Mouse (Mus musculus) neural tube, embryonic 11.5 days (tissue): ENCODE data around the gene Sgms2. TPM values are rescaled to one million over a fixed set of nuclear protein-coding genes. Genes with fewer than 3 reads are reported as not detected.

ENCODE experiments used
- ATAC-seq: fragments of 200-750 bp; cut with Nextera tagmentation; 2 replicates; pipeline ENCODE4 v1.8.0; 2017; ENCODE audit warnings: moderate number of reproducible peaks, mild to moderate bottlenecking, moderate TSS enrichment, moderate library complexity; ENCODE audit not compliant: insufficient read depth, low FRiP score, low TSS enrichment
- DNase-seq: peaks from one replicate; pipeline ENCODE4 v3.0.0-alpha.2; 2015; ENCODE audit warnings: low spot score
- H3K27ac ChIP-seq: fragments of 300-500 bp; sonication (generic); 2 replicates; pipeline ENCODE4 v1.5.1; 2014; ENCODE audit warnings: low read depth, mild to moderate bottlenecking, low read length
- H3K27me3 ChIP-seq: fragments of 300-500 bp; sonication (generic); 2 replicates; pipeline ENCODE4 v1.6.1; 2014; ENCODE audit warnings: mild to moderate bottlenecking, low read length, mixed read lengths; ENCODE audit not compliant: control insufficient read depth, insufficient read depth
- H3K36me3 ChIP-seq: fragments of 300-500 bp; sonication (generic); 2 replicates; pipeline ENCODE4 v1.6.1; 2014; ENCODE audit warnings: mild to moderate bottlenecking, low read length, moderate library complexity, mixed read lengths; ENCODE audit not compliant: control insufficient read depth, insufficient read depth
- H3K4me1 ChIP-seq: fragments of 300-500 bp; sonication (generic); 2 replicates; pipeline ENCODE4 v1.6.1; 2014; ENCODE audit warnings: low read length, mixed read lengths; ENCODE audit not compliant: control insufficient read depth, insufficient read depth
- H3K4me2 ChIP-seq: fragments of 300-500 bp; sonication (generic); 2 replicates; pipeline ENCODE4 v1.6.1; 2014; ENCODE audit warnings: low read depth, mild to moderate bottlenecking, moderate library complexity
- H3K4me3 ChIP-seq: fragments of 300-500 bp; sonication (generic); 2 replicates; pipeline ENCODE4 v1.5.1; 2014; ENCODE audit warnings: low read depth, low read length
- H3K9ac ChIP-seq: fragments of 300-500 bp; sonication (generic); 2 replicates; pipeline ENCODE4 v1.6.1; 2014; ENCODE audit warnings: mild to moderate bottlenecking, low read length
- H3K9me3 ChIP-seq: fragments of 300-500 bp; sonication (generic); 2 replicates; pipeline ENCODE4 v1.6.1; 2016; ENCODE audit warnings: low read length; ENCODE audit not compliant: control insufficient read depth
- WGBS: fragments of 180-500 bp; shearing (Covaris S2); extraction: QIAGEN DNeasy Blood & Tissue Kit; methylation state at CpG from one replicate; pipeline ENCODE4 v1.1.7; 2014; 5-methylcytosine and 5-hydroxymethylcytosine counted together
- polyA plus RNA-seq: library from polyadenylated mRNA; unstranded; fragments of >200 nt; fragmentation: Nextera tagmentation; extraction: Ambion mirVana; gene quantifications from 2 replicates; pipeline ENCODE4 v1.2.1, GENCODE M21; 2014

The Sgms2 gene
- polyA plus RNA-seq, 1 experiment from 2014 or later: 0.52 TPM

DNA sequence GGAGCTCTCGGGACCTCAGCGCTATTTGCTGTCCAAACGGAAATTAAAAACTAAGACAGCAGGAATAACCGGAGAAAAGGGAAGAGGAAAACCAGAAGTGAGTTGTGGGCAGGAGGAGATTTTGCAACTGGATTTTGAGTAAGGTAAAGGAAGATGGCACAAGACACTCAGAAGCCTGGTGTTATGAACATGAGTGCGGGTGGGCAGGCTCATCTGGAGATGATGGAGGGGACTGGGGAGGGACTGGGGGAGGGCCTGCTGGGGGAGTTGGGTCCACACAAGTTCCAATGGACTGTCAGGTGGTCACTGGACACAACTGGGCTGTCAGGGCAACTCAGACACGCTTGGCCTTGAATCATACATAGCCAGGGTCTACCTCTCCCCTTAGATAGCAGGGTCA is 24.8 kb downstream of the Sgms2 start:
- no peak overlapping the region for H3K4me3 ChIP-seq
- H3K27me3 ChIP-seq: no peaks in the 10 kb centered on the region
- no peak for DNase-seq
- no peak overlapping the region for H3K9ac ChIP-seq
- H3K4me1 ChIP-seq: no peaks in the 10 kb centered on the region
- H3K27ac ChIP-seq: no peak overlapping the region
- no peak for ATAC-seq
- H3K4me2 ChIP-seq: no peak overlapping the region
- no peaks in the 10 kb centered on the region for H3K9me3 ChIP-seq
- no peaks in the 10 kb centered on the region for H3K36me3 ChIP-seq
- WGBS: 83% methylated on average over 6 of the region's 6 CpGs

GRCm38 (mm10) chr3:131465536-131466260 is 25.5 kb downstream of the Sgms2 start:
- H3K9ac ChIP-seq: no peak overlapping the region
- no peak overlapping the region for H3K27ac ChIP-seq
- no peaks in the 10 kb centered on the region for H3K9me3 ChIP-seq
- 80% methylated on average over 3 of the region's 3 CpGs for WGBS
- no peak overlapping the region for H3K4me2 ChIP-seq
- no peak for DNase-seq
- no peaks in the 10 kb centered on the region for H3K36me3 ChIP-seq
- H3K27me3 ChIP-seq: no peaks in the 10 kb centered on the region
- no peaks in the 10 kb centered on the region for H3K4me1 ChIP-seq
- H3K4me3 ChIP-seq: no peak overlapping the region
- no peak for ATAC-seq

DNA sequence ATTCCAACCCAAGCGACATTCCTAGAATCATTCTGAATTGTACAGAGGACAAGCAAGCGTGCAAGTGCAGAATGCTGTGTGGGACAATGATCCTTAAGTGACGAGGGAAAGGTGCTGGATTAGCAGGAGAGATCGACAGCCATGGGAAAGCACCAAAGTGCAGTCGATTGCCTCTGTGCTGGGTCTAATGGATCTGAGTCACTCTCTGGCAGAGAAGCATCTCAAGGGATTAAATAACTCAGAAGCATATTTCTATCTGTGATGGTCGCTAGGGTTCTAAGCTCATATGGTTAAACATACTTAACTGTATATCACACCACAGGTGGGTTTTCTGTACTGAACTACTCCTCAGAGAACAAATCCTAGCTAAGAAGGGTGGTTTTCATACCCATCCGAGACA is 118.2 kb downstream of the Sgms2 start:
- 86% methylated on average over 7 of the region's 7 CpGs for WGBS
- Histone ChIP-seq H3K4me1 (no peaks in the 10 kb centered on the region), H3K36me3 (no peaks in the 10 kb centered on the region), H3K27me3 (no peaks in the 10 kb centered on the region), H3K9ac (no peak overlapping the region), H3K27ac (no peak overlapping the region), H3K9me3 (no peaks in the 10 kb centered on the region), H3K4me2 (no peak overlapping the region), H3K4me3 (no peak overlapping the region)
- DNase-seq: no peak
- no peak for ATAC-seq

DNA sequence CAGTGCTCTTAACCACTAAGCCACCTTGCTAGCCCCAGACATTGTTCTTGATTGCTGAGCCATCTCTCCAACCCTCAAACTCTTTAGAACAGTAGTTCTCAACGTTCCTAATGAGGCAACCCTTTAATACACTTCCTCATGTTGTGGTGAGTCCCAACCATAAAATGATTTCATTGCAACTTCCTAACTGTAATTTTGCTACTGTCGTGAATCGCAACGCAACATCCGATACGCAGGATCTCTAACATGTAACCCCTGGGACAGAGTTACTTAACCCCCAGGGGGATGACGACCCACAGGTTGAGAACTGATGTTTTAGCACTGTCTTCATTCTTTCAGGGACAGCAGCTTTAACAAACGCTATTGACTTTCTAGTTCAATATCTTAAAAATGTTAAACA is 122.5 kb downstream of the Sgms2 start:
- H3K27me3 ChIP-seq: no peaks in the 10 kb centered on the region
- ATAC-seq (no peak), DNase-seq (no peak)
- H3K4me2 ChIP-seq: no peak overlapping the region
- 90% methylated on average over 8 of the region's 8 CpGs for WGBS
- H3K27ac ChIP-seq: no peak overlapping the region
- no peaks in the 10 kb centered on the region for H3K4me1 ChIP-seq
- no peaks in the 10 kb centered on the region for H3K9me3 ChIP-seq
- H3K9ac ChIP-seq: no peak overlapping the region
- H3K4me3 ChIP-seq: no peak overlapping the region
- H3K36me3 ChIP-seq: no peaks in the 10 kb centered on the region

DNA sequence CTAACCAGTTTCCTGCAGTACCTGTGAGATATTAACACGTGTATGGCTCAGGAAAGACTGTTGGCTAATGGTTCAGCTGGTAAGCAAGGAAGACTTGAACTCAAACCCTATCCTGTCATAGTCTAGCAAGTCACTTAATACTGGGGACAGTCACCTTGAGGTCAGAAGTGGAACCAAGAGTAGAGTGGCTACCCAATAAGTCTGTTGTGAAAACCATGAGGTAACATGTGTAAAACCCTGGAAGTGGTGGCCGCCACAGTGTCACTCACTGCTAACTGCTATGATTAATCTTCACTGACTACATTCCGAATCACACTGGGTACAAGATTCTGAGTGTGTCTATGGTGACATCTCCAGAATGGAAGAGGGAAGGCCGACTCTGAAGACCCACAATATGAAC is 123.8 kb downstream of the Sgms2 start:
- no peak overlapping the region for H3K4me2 ChIP-seq
- DNase-seq (no peak), ATAC-seq (no peak)
- no peaks in the 10 kb centered on the region for H3K36me3 ChIP-seq
- H3K4me1 ChIP-seq: no peaks in the 10 kb centered on the region
- H3K27me3 ChIP-seq: no peaks in the 10 kb centered on the region
- no peaks in the 10 kb centered on the region for H3K9me3 ChIP-seq
- H3K27ac ChIP-seq: no peak overlapping the region
- 82% methylated on average over 4 of the region's 4 CpGs for WGBS
- no peak overlapping the region for H3K4me3 ChIP-seq
- H3K9ac ChIP-seq: no peak overlapping the region

GRCm38 (mm10) chr3:131364632-131365446 is 126.4 kb downstream of the Sgms2 start:
- Histone ChIP-seq H3K4me3 (no peak overlapping the region), H3K27ac (no peak overlapping the region), H3K9ac (no peak overlapping the region), H3K36me3 (no peaks in the 10 kb centered on the region), H3K9me3 (no peaks in the 10 kb centered on the region), H3K4me1 (no peaks in the 10 kb centered on the region), H3K4me2 (no peak overlapping the region), H3K27me3 (no peaks in the 10 kb centered on the region)
- no peak for DNase-seq
- ATAC-seq: no peak
- WGBS: 74% methylated on average over 23 of the region's 23 CpGs

GRCm38 (mm10) chr3:131364194-131364593 is 127.0 kb downstream of the Sgms2 start:
- Histone ChIP-seq H3K9ac (no peak overlapping the region), H3K4me1 (no peaks in the 10 kb centered on the region), H3K27me3 (no peaks in the 10 kb centered on the region), H3K9me3 (no peaks in the 10 kb centered on the region), H3K4me3 (no peak overlapping the region), H3K4me2 (no peak overlapping the region), H3K27ac (no peak overlapping the region), H3K36me3 (no peaks in the 10 kb centered on the region)
- WGBS: 81% methylated on average over 8 of the region's 8 CpGs
- DNase-seq (no peak), ATAC-seq (no peak)

DNA sequence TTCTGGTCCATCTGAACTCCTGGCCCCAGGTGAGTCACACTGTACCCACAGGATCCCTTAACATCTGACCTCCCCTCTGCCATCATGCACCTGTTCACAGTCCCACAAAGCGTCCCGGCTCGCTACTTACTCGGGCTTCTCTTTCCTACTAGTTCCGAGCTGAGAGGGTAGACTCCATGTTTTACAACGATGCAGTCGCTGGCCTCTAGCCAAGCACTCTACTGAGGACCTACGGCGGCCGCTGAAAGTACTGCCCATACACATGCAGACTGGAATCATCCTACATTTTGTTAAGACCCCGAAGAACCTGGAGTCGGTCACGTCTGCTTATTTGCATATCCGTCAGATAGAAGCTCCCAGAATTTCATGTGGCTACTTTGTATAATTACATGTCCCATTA is 127.6 kb downstream of the Sgms2 start:
- no peaks in the 10 kb centered on the region for H3K36me3 ChIP-seq
- no peak overlapping the region for H3K27ac ChIP-seq
- no peaks in the 10 kb centered on the region for H3K27me3 ChIP-seq
- ATAC-seq (no peak), DNase-seq (no peak)
- no peak overlapping the region for H3K4me2 ChIP-seq
- 94% methylated on average over 14 of the region's 14 CpGs for WGBS
- no peaks in the 10 kb centered on the region for H3K9me3 ChIP-seq
- no peak overlapping the region for H3K4me3 ChIP-seq
- H3K4me1 ChIP-seq: no peaks in the 10 kb centered on the region
- H3K9ac ChIP-seq: no peak overlapping the region

DNA sequence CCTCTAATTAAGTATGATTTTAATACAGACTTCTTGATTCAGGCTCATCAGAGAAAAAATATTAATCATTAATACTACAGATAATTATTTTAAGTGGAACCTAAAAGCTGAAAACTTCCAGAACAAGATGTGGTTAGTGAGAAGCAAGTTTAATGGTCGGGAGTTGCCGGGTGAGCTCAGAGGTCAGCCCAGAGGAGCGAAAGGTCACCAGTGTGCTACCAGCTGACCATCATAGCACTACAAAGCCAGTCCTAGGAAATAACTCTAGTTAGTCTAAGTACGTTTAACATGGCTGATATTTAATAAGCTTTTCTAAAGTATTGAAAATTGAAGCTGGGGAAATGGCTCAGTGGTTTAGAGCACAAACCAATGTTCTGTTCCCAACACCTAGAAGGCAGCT is 129.3 kb downstream of the Sgms2 start:
- Histone ChIP-seq H3K36me3 (no peaks in the 10 kb centered on the region), H3K9ac (no peak overlapping the region), H3K4me1 (no peaks in the 10 kb centered on the region), H3K9me3 (no peaks in the 10 kb centered on the region), H3K4me2 (no peak overlapping the region), H3K27ac (no peak overlapping the region), H3K4me3 (no peak overlapping the region), H3K27me3 (no peaks in the 10 kb centered on the region)
- no peak for DNase-seq
- 80% methylated on average over 4 of the region's 4 CpGs for WGBS
- ATAC-seq: no peak
